Mouse (Mus musculus): ENCODE results near the gene Igf2. TPM values are rescaled to one million over a fixed set of nuclear protein-coding genes. Genes with fewer than 3 reads are reported as not detected.
A peak's percentile ranks its signal among the peaks of the same experiment; 100 is the strongest.

Gene Igf2
- polyA plus RNA-seq, 2 experiments: 1,504 to 4,240 TPM

DNA sequence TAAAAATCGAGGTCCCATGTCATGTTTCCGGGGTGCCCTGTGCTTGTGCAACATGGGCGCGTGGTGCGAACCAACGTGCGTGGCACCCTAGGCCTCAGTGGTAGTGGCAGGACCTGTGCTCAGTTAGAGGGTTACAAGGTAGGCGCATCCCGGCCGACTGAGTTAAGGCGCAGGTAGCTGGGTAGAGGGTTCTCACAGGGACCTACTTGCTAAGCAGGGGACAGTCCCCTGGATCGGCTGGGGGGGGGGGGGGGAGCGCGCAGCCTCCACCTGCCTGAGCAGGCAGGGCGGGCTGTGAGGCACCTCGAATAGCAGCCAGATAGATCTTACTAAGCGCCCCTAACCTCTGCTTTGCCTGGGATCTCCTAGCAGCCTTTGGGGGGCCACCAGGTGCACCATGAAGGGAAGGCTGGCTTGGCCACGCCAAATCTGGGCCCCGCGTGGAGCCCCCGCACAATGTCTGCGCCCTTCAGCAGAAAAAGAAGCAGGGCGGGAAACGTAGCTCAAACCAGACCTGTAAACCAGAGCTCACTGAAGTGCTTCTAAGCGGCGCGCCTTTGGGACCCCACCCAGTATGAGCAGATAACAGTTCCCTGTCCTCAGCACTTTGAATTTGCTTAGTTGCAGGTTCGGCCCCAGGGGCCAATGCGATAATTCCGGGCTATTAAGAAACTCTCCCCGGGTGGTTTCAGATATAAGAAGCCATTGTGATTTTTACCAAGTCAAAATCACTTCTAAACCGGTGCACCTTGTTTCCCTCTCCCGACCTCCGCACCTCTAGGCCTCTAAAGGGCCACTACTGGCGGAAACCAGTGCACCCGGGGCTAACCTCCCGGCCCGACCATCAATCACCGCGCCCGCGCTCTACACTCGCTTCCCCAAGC is 6.6 kb downstream of the Igf2 start:
- WGBS: 1% methylated on average over 39 of the region's 43 CpGs
- Histone ChIP-seq H3K27ac (replicated peaks; ENCODE audit: low read depth, low read length) (peak overlapping the region; percentile 96), H3K36me3 (ENCODE audit: control insufficient read depth, insufficient read depth, low read length) (peaks cover 22% of the 10 kb centered on the region), H3K4me3 (replicated peaks; ENCODE audit: low read length) (peak overlapping the region; percentile 71), H3K27me3 (ENCODE audit: control insufficient read depth, insufficient read depth, low read length) (peaks cover 81% of the 10 kb centered on the region), H3K4me2 (replicated peaks; ENCODE audit: low read depth, low read length, severe bottlenecking) (peak overlapping the region; percentile 67), H3K4me1 (ENCODE audit: control insufficient read depth, insufficient read depth, low read length) (peaks cover 3% of the 10 kb centered on the region; the same call in 1 of the 2 replicates), H3K9ac (ENCODE audit: low read depth, low read length, severe bottlenecking) (peak overlapping the region; percentile 96), H3K9me3 (ENCODE audit: control insufficient read depth, low read length) (no peaks in the 10 kb centered on the region)
- no peak for TF ChIP-seq POLR2A (IDR thresholded peaks at IDR 0.05; ENCODE audit: borderline replicate concordance, extremely low read depth, insufficient read depth, insufficient read length)
- DNase-seq (ENCODE audit: low spot score) (no peak), ATAC-seq (ENCODE audit: low FRiP score, low read depth) (0 out of 2 replicates have a peak, but pooled peaks have one; percentile 3)

DNA sequence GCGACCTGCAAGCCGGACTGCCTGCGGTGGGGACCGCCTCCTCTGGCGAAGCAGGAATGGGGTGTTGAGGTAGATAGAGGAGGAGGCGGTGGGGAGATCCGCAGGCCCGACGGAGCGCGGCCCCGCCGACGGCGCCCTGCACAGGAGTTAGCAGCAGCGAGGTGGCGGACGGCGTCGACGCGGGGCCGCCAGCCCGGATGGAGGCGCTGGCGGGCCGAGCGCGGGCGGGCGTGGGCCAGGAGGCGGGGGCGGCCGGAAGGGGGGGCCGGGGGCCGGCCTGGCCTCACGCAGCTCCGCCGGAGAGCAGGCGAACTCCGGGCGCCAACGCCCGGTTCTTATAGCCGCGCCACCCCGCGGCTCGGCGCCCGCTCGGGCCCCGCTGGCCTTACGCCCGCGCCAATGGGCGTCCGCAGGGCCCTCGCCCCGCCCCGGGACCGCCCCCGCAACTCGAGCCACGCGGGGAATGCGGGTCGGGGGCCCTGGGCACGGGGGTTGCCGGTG is 7.4 kb downstream of the Igf2 start:
- Histone ChIP-seq H3K4me1 (ENCODE audit: control insufficient read depth, insufficient read depth, low read length) (peaks cover 3% of the 10 kb centered on the region; the same call in 1 of the 2 replicates), H3K27me3 (ENCODE audit: control insufficient read depth, insufficient read depth, low read length) (peaks cover 82% of the 10 kb centered on the region), H3K9ac (ENCODE audit: low read depth, low read length, severe bottlenecking) (peak overlapping the region; percentile 96), H3K27ac (replicated peaks; ENCODE audit: low read depth, low read length) (peak overlapping the region; percentile 96), H3K4me2 (replicated peaks; ENCODE audit: low read depth, low read length, severe bottlenecking) (peak overlapping the region; percentile 67), H3K4me3 (replicated peaks; ENCODE audit: low read length) (peak overlapping the region; percentile 71), H3K36me3 (ENCODE audit: control insufficient read depth, insufficient read depth, low read length) (peaks cover 30% of the 10 kb centered on the region), H3K9me3 (ENCODE audit: control insufficient read depth, low read length) (no peaks in the 10 kb centered on the region)
- WGBS: under 1% methylated on average over 37 of the region's 70 CpGs
- TF ChIP-seq POLR2A (IDR thresholded peaks at IDR 0.05; ENCODE audit: borderline replicate concordance, extremely low read depth, insufficient read depth, insufficient read length): 0 out of 2 replicates have a peak, but pooled peaks have one; percentile 29
- peak; percentile 65 for ATAC-seq (ENCODE audit: low FRiP score, low read depth)
- peak; percentile 86 for DNase-seq (ENCODE audit: low spot score)

DNA sequence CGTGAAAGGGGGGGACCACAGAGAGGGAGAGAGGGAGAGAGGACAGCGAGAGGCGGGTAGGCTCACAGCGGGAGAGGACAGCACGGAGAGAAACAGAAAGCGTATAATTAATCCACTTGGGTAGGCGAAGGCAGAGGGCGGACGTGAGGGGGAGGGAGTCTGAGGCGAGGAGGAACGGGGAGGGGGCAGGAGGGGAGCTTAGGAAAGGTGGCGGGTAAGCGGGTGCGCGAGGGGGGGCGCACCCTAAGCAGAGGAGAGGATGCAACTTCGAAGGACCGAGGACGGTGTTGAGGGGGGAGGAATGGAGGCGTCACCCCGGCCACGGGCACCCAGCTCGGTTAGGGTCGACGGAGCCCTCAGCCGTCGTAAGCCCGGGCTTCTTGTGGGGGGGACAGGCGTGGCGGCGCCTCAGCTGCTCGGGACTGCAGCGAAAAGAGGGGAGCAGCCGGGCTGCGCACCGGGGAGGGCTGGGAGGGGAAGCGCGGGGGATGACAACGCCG is 7.9 kb downstream of the Igf2 start:
- Histone ChIP-seq H3K27me3 (ENCODE audit: control insufficient read depth, insufficient read depth, low read length) (peaks cover 82% of the 10 kb centered on the region), H3K9me3 (ENCODE audit: control insufficient read depth, low read length) (no peaks in the 10 kb centered on the region), H3K36me3 (ENCODE audit: control insufficient read depth, insufficient read depth, low read length) (peaks cover 35% of the 10 kb centered on the region), H3K4me2 (replicated peaks; ENCODE audit: low read depth, low read length, severe bottlenecking) (peak overlapping the region; percentile 67), H3K9ac (ENCODE audit: low read depth, low read length, severe bottlenecking) (peak overlapping the region; percentile 96), H3K4me3 (replicated peaks; ENCODE audit: low read length) (peak overlapping the region; percentile 71), H3K4me1 (ENCODE audit: control insufficient read depth, insufficient read depth, low read length) (no peaks in the 10 kb centered on the region; the same call in 1 of the 2 replicates), H3K27ac (replicated peaks; ENCODE audit: low read depth, low read length) (peak overlapping the region; percentile 96)
- no peak for TF ChIP-seq POLR2A (IDR thresholded peaks at IDR 0.05; ENCODE audit: borderline replicate concordance, extremely low read depth, insufficient read depth, insufficient read length)
- 0% methylated on average over 31 of the region's 40 CpGs for WGBS
- no peak for DNase-seq (ENCODE audit: low spot score)
- ATAC-seq (ENCODE audit: low FRiP score, low read depth): peak; percentile 0; the same call in 1 of the 2 replicates

DNA sequence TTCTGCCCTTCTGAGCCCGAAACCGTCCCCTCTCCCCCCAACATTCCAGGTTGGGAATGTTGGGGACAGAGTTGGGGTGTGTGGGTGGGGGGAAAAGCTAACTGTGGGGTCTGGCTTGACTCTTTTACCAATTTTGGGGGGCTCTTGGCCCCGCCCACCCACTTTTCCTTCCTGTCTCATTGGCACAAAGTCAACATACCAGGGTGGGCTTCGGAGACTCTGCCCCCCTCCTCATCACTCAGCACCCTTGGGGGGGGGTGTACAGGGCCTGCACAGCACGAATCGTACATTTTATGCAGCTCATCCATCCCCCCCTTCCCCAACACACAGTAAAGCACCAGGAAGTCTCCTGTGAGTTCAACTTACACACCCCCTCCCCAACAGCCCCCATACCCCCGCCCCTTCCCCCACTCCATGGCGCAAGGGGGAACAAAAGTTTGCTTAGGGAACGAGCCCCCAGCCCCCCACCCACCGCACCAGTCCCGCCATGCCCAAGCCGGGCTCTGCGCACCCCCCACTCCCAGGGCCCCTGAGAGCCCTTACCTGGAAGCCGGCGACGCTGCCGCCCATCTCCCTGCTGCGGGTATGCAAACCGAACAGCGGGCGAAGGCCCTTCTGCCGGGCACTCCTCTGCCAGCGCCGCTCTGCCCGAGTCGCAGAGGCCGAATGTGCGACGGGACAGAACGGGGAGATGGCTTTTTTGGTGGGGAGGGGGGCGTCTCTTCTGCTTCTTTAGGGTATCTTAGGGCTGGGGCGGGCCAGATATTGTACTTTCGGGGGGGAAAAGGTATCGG is 8.6 kb downstream of the Igf2 start:
- peaks cover 37% of the 10 kb centered on the region for H3K36me3 ChIP-seq (ENCODE audit: control insufficient read depth, insufficient read depth, low read length)
- H3K27ac ChIP-seq (replicated peaks; ENCODE audit: low read depth, low read length): peak overlapping the region; percentile 96
- DNase-seq (ENCODE audit: low spot score) (no peak), ATAC-seq (ENCODE audit: low FRiP score, low read depth) (peak; percentile 3)
- peak overlapping the region; percentile 96 for H3K9ac ChIP-seq (ENCODE audit: low read depth, low read length, severe bottlenecking)
- H3K4me2 ChIP-seq (replicated peaks; ENCODE audit: low read depth, low read length, severe bottlenecking): peak overlapping the region; percentile 67
- 0 out of 2 replicates have a peak, but pooled peaks have one; percentile 13 for TF ChIP-seq POLR2A (IDR thresholded peaks at IDR 0.05; ENCODE audit: borderline replicate concordance, extremely low read depth, insufficient read depth, insufficient read length)
- peaks cover 76% of the 10 kb centered on the region for H3K27me3 ChIP-seq (ENCODE audit: control insufficient read depth, insufficient read depth, low read length)
- H3K4me1 ChIP-seq (ENCODE audit: control insufficient read depth, insufficient read depth, low read length): no peaks in the 10 kb centered on the region
- H3K4me3 ChIP-seq (replicated peaks; ENCODE audit: low read length): peak overlapping the region; percentile 71
- H3K9me3 ChIP-seq (ENCODE audit: control insufficient read depth, low read length): no peaks in the 10 kb centered on the region
- WGBS: under 1% methylated on average over 32 of the region's 34 CpGs
